Mouse (Mus musculus) lung, embryonic 14.5 days (tissue): ENCODE measurements around the gene Pde2a. TPM values are rescaled to one million over a fixed set of nuclear protein-coding genes. Genes with fewer than 3 reads are reported as not detected.
A peak's percentile ranks its signal among the peaks of the same experiment; 100 is the strongest.
"Not testable (repeated sequence)": the region's sequence is repeated elsewhere in the genome, so short reads cannot be mapped to it uniquely, and the experiment has no call there.

ENCODE experiments used
- ATAC-seq: fragments of 200-750 bp; cut with Nextera tagmentation; 2 replicates; pipeline ENCODE4 v1.8.0; 2017; ENCODE audit warnings: mild to moderate bottlenecking, moderate TSS enrichment, moderate library complexity; ENCODE audit not compliant: insufficient read depth
- DNase-seq: peaks from one replicate; pipeline ENCODE4 v3.0.0-alpha.2; 2015
- H3K27ac ChIP-seq: fragments of 300-500 bp; sonication (generic); 2 replicates; pipeline ENCODE4 v1.5.1; 2014; ENCODE audit warnings: low read depth, mild to moderate bottlenecking, moderate library complexity
- H3K27me3 ChIP-seq: fragments of 300-500 bp; sonication (generic); 2 replicates; pipeline ENCODE4 v1.6.1; 2014; ENCODE audit warnings: low read length, control low read depth; ENCODE audit not compliant: insufficient read depth
- H3K36me3 ChIP-seq: fragments of 300-500 bp; sonication (generic); 2 replicates; pipeline ENCODE4 v1.6.1; 2014; ENCODE audit warnings: control low read depth; ENCODE audit not compliant: insufficient read depth
- H3K4me1 ChIP-seq: fragments of 300-500 bp; sonication (generic); 2 replicates; pipeline ENCODE4 v1.6.1; 2014; ENCODE audit warnings: antibody characterized with exemption, control low read depth; ENCODE audit not compliant: insufficient read depth
- H3K4me2 ChIP-seq: fragments of 300-500 bp; sonication (generic); 2 replicates; pipeline ENCODE4 v1.6.1; 2014; ENCODE audit warnings: mild to moderate bottlenecking
- H3K4me3 ChIP-seq: fragments of 300-500 bp; sonication (generic); 2 replicates; pipeline ENCODE4 v1.5.1; 2014; ENCODE audit warnings: low read depth, low read length
- H3K9ac ChIP-seq: fragments of 300-500 bp; sonication (generic); 2 replicates; pipeline ENCODE4 v1.6.1; 2014
- H3K9me3 ChIP-seq: fragments of 300-500 bp; sonication (generic); 2 replicates; pipeline ENCODE4 v1.6.1; 2016; ENCODE audit warnings: low read depth, low read length, control low read depth
- CTCF ChIP-seq: IDR thresholded peaks from 2 replicates; pipeline ENCODE4 v1.5.1; 2016; ENCODE audit warnings: antibody characterized with exemption, low read depth
- WGBS: fragments of 180-500 bp; shearing (Covaris S2); extraction: QIAGEN DNeasy Blood & Tissue Kit; methylation state at CpG from one replicate; pipeline ENCODE4 v1.1.7; 2014; 5-methylcytosine and 5-hydroxymethylcytosine counted together
- microRNA counts: library from miRNA; unstranded; fragments of <30 nt; microRNA quantifications from one replicate; lab custom pipeline; 2016
- microRNA-seq: library from miRNA; unstranded; fragments of <30 nt; microRNA quantifications from one replicate; pipeline ENCODE4, GENCODE M21; 2016; ENCODE audit warnings: borderline number of aligned reads
- polyA plus RNA-seq: library from polyadenylated mRNA; unstranded; fragments of >200 nt; fragmentation: Nextera tagmentation; extraction: Ambion mirVana; gene quantifications from 2 replicates; pipeline ENCODE4 v1.2.1, GENCODE M21; 2014

Gene Pde2a
- polyA plus RNA-seq, 1 experiment from 2014 or later: 29.3 TPM

DNA sequence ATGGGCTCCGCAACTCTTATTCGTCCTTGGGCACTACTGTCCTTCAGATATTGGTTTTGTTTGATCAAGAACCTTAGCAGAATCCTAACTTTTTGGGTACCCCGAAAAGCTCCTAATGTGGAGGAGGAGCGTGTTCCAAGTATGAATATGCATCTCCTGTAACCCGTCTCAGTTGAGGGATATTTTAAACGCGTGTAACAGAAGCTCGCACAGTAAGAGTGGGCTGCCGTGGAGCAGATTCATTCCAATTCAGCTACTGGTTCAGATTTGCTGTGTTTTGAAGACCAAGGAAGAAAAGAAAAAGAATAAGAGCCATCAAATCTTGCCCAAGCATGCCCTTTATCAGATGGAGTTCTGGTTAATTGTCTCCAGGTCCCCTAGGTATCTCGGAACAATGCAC lies 120.2 kb downstream of the Pde2a start:
- no peak for TF ChIP-seq CTCF
- no peaks in the 10 kb centered on the region for H3K9me3 ChIP-seq
- no peak overlapping the region for H3K4me3 ChIP-seq
- H3K36me3 ChIP-seq: no peaks in the 10 kb centered on the region
- 76% methylated on average over 10 of the region's 10 CpGs for WGBS
- no peaks in the 10 kb centered on the region for H3K27me3 ChIP-seq
- no peak overlapping the region for H3K9ac ChIP-seq
- no peaks in the 10 kb centered on the region for H3K4me1 ChIP-seq
- H3K4me2 ChIP-seq: no peak overlapping the region
- H3K27ac ChIP-seq: no peak overlapping the region
- DNase-seq (no peak), ATAC-seq (no peak)

DNA sequence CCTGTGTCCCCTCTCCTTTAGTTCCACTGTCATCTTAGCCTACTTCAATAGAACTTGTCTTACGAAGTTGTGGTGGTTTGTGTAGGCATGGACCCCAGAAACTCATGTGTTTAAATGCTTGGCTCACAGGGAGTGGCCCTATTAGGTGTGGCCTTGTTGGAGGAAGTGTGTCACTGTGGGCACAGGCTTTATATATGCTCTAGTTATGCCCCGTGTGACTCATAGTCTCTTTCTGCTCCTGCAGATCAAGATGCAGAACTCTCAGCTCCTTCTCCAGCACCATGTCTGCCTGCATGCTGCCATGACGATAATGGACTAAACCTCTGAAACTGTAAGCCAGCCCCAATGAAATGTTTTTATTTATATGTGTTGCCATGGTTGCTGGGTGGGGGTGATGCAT lies 126.2 kb downstream of the Pde2a start:
- H3K4me1 ChIP-seq: no peaks in the 10 kb centered on the region
- H3K27ac ChIP-seq: no peak overlapping the region
- no peaks in the 10 kb centered on the region for H3K9me3 ChIP-seq
- DNase-seq (no peak), ATAC-seq (no peak)
- 79% methylated on average over 3 of the region's 3 CpGs for WGBS
- H3K4me2 ChIP-seq: no peak overlapping the region
- no peaks in the 10 kb centered on the region for H3K36me3 ChIP-seq
- H3K27me3 ChIP-seq: no peaks in the 10 kb centered on the region
- no peak overlapping the region for H3K9ac ChIP-seq
- H3K4me3 ChIP-seq: no peak overlapping the region
- no peak for TF ChIP-seq CTCF

DNA sequence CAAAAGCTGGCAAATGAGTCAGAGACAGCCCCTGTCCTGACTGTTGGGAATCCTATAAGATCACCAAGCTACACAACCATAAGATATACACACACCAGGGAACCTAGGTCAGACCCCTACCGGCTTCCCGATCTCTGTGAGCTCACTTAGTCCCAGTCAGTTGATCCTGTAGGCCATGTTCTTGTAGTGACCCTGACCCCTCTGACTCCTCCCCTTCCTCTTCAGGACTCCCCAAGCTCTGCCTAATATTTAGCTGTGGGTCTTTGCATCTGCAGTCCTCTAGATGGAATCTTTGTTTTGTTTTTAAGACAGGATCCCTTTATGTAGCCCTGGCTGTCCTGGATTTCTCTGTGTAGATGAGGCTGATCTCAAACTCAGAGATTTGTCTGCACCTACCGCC lies 127.8 kb downstream of the Pde2a start:
- no peak for TF ChIP-seq CTCF
- no peak overlapping the region for H3K27ac ChIP-seq
- no peak overlapping the region for H3K4me3 ChIP-seq
- no peak overlapping the region for H3K4me2 ChIP-seq
- WGBS: 77% methylated on average over 3 of the region's 3 CpGs
- H3K36me3 ChIP-seq: no peaks in the 10 kb centered on the region
- no peak overlapping the region for H3K9ac ChIP-seq
- ATAC-seq (no peak), DNase-seq (no peak)
- H3K4me1 ChIP-seq: no peaks in the 10 kb centered on the region
- H3K9me3 ChIP-seq: no peaks in the 10 kb centered on the region
- H3K27me3 ChIP-seq: no peaks in the 10 kb centered on the region

DNA sequence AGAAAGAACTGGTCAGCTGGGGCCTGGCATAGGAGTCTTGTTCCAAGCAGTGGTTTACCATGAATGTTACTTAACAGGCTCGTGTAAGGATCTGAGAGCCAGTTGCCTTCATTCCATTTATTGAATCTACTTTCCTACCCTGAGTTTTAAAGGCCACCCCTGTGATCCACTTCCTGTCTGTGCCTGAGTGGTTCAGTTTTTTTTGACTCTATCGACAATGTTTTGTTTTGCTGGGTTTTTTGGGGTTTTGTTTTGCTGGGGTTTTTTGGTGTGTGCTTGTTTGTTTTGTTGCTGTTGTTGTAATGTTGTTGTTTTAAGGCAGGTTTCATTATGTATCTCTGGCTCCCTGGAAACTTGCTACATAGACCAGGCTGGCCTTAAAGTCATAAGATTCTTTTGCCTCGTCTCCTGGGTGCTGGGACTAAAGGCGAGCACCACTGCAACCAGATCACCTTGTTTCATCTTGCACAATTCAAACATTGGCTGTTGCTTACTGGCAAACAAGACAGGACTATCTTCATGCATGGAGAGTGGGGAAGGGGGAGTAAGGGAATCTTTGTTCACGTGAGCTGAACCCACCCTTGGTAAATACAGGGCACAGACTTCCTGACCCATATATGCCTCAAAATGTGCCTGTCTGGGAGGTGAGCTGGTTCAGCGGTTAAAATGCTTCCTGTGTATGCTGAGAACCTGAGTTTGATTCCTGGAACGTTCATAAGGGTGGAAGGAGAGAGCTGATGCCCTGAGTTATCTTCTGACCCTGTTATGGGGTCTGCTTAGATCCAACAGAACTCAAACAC lies 129.4 kb downstream of the Pde2a start:
- Histone ChIP-seq H3K9me3 (no peaks in the 10 kb centered on the region), H3K27me3 (no peaks in the 10 kb centered on the region), H3K9ac (no peak overlapping the region), H3K4me2 (no peak overlapping the region), H3K27ac (no peak overlapping the region), H3K4me1 (no peaks in the 10 kb centered on the region), H3K4me3 (no peak overlapping the region), H3K36me3 (no peaks in the 10 kb centered on the region)
- DNase-seq (no peak), ATAC-seq (no peak)
- TF ChIP-seq CTCF: no peak
- 47% methylated on average over 7 of the region's 7 CpGs for WGBS

DNA sequence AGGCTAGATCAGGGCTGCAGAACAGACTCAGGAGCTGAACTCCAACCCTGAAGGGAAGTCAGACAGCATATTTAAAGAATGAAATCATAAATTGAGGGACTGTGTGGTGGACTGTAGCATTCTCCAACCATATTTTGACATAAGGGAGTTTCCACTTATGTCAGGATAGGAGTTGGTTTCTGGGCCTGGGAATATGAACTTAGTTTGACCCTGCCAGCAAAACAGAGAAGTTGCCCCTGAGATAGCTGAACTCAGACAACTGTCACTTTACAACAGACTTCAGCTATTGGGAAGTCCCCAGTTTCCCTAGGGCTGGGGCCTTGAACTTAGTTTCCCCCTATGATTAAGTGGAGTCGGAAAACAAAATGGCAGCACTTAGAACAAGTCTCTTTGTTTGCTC lies 130.0 kb downstream of the Pde2a start:
- DNase-seq: no peak
- Histone ChIP-seq H3K4me2 (no peak overlapping the region), H3K4me1 (no peaks in the 10 kb centered on the region), H3K4me3 (no peak overlapping the region), H3K9ac (no peak overlapping the region), H3K27me3 (no peaks in the 10 kb centered on the region), H3K36me3 (no peaks in the 10 kb centered on the region), H3K27ac (no peak overlapping the region), H3K9me3 (no peaks in the 10 kb centered on the region)
- no peak for ATAC-seq
- TF ChIP-seq CTCF: no peak
- WGBS: 89% methylated on average over 1 of the region's 1 CpGs

DNA sequence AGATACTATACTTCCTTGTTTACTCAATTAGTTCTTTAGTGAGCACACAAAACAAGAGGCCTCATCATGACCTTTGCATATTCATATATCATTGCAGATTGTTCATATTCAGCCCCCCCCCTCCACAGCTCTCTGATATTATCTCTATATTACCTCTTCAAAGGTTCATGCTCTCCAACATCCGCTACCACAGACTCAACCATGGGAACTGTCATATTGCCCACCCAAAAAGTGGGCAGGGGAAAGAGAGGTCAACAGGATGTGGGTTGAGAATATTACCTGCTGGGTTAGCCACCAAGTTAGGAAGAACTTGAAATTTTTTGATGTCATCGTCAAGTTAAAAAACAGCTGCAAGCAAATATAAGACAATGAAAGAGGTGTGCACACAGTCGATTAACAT lies 134.0 kb downstream of the Pde2a start:
- not testable (repeated sequence) for H3K27me3 ChIP-seq, H3K36me3 ChIP-seq, ATAC-seq, H3K4me2 ChIP-seq, H3K4me3 ChIP-seq, H3K4me1 ChIP-seq, H3K9me3 ChIP-seq, H3K9ac ChIP-seq, DNase-seq, H3K27ac ChIP-seq
- WGBS: 89% methylated on average over 3 of the region's 3 CpGs

DNA sequence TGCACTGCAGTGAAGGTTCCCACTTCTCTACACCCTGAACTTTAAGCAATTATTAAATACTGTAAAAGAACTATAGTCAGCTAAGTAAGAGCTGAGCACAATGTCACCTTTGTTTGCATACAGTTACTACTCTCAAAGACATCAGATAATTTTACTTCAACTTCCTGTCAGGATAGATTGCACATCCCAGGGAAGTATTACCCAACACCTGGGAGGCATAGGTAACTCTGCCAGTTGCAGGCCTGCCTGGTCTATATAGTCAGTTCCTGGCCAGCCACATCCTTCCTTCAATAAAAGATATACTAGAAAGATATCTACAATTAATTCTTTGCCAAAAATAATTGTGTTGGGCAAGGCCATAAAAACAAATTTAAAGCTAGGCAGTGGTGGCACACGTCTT lies 135.9 kb downstream of the Pde2a start:
- 73% methylated on average over 1 of the region's 1 CpGs for WGBS
- Histone ChIP-seq H3K9ac (no peak overlapping the region), H3K4me1 (no peaks in the 10 kb centered on the region), H3K36me3 (no peaks in the 10 kb centered on the region), H3K27ac (no peak overlapping the region), H3K27me3 (no peaks in the 10 kb centered on the region), H3K4me3 (no peak overlapping the region), H3K9me3 (no peaks in the 10 kb centered on the region), H3K4me2 (no peak overlapping the region)
- ATAC-seq (no peak), DNase-seq (no peak)
- no peak for TF ChIP-seq CTCF

DNA sequence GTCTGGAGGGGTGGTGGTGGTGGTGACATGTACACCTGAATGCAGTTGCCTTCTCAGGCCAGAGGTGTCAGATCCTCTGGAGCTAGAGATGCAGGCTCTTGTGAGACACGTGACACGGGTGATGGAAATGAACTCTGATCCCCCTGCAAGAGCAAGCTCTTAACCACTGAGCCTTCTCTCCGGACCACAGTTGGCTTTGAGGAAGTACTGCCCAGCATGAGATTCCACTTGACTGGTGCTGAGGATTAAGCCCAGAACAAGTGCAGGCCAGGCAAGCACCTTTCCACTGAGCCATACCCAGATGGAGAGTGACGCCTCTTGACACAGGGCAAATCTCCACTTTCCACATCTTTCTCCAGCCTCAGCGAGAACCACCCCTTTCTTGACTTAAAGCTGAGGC lies 137.9 kb downstream of the Pde2a start:
- DNase-seq, H3K36me3 ChIP-seq, H3K9ac ChIP-seq, H3K4me1 ChIP-seq, H3K27me3 ChIP-seq, H3K4me2 ChIP-seq, ATAC-seq, H3K27ac ChIP-seq, H3K4me3 ChIP-seq, H3K9me3 ChIP-seq: not testable (repeated sequence)
- WGBS: 39% methylated on average over 5 of the region's 5 CpGs

MicroRNAs within 50 kb of the gene (microRNA counts, 519-probe panel; counts per million panel counts)
- microRNA mmu-miR-139-3p (lab: Ali Mortazavi, UCI) (30.5 counts per million), microRNA mmu-miR-139-5p (lab: Ali Mortazavi, UCI) (2,369 counts per million, percentile 39 among the panel's probes with 10 or more counts)

Small RNA genes within 50 kb of the gene (microRNA-seq; reads per million reads assigned to microRNA genes)
- 2,961 reads per million, percentile 84 among the genes with 10 or more reads in this experiment for gene Mir139

Other genes with a start within 250 kb of the Pde2a start
- gene Atg16l2, start 119.4 kb upstream of the Pde2a start, polyA plus RNA-seq: 13.2 and 14.6 TPM in 2 replicates
- 35.4 and 38.0 TPM in 2 replicates for gene Stard10, start 104.6 kb upstream of the Pde2a start, polyA plus RNA-seq
- gene Arap1, start 73.6 kb upstream of the Pde2a start, polyA plus RNA-seq: 108 and 122 TPM in 2 replicates
- 12.2 TPM in 1 of 2 replicates, not detected in the other for gene Gm45837, start 10.8 kb upstream of the Pde2a start, polyA plus RNA-seq
- not detected in 2 replicates for gene Art2b, start 163.9 kb downstream of the Pde2a start, polyA plus RNA-seq
- 55.6 and 56.5 TPM in 2 replicates for gene Clpb, start 241.9 kb downstream of the Pde2a start, polyA plus RNA-seq